ENCODE assay signal across 19 mouse cellular contexts in the genomic region with DNA sequence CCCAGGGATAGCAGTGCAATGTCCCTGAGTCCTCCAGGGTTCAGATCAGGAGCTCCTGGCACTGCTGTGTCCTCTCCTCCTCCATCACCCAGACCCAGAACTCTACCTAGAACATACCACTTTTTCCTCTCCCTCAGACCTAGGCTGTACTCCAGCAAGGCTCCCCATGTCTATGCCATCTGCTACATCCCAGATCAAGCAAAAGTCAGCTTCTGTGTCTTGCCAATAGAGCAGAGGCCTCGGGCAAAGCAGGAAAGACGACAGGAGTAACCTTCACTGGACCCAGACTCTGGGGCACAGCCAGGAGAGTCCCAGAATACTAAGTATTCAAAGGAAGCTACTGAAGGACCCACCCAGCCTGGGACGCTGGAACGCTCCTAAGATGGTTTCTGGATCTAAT. TPM values are rescaled to one million over a fixed set of nuclear protein-coding genes. Genes with fewer than 3 reads are reported as not detected.
DNase-seq lines count a peak whose midpoint lies in the region; ATAC-seq lines count a peak whose summit lies in the region.
"Had no signal": no experiment of that assay in that cellular context is flagged by ENCODE, and none has a peak within 500 bp of the region (broad histone marks: within the 10 kb centered on the region; RNA-seq: fewer than 3 reads in every experiment).

No protein-coding gene starts in this region.

- DNase-seq in cerebellum, postnatal 4 days (ENCODE audit: low spot score in 2 of 2) = no peak
- DNase-seq in cerebellum, adult 11 months = peak; percentile 79
- DNase-seq in cerebellum, adult 8-10 months = peak; percentile 80
- DNase-seq in cerebellum, postnatal 14 days = peak; percentile 79 to 84
- no peak for DNase-seq in MN1 (ENCODE audit: low spot score)
- DNase-seq in urinary bladder, postnatal 4 days (ENCODE audit: low spot score in 2 of 2) = no peak
- DNase-seq: adrenal gland, postnatal 36 days; gastrocnemius, postnatal 14 days; heart, postnatal 10 days; kidney, adult 11 months; kidney, adult 9 months had no signal

- peak; percentile 89 for ATAC-seq in cerebellum, adult (ENCODE audit: insufficient number of reproducible peaks, low FRiP score, low TSS enrichment)
- no peak for ATAC-seq in monocyte, adult 5-6 weeks (replicated peaks; ENCODE audit: insufficient number of reproducible peaks, low FRiP score, low TSS enrichment, poor library complexity, severe bottlenecking)
- ATAC-seq: activated CD4-positive, CD25-positive, alpha-beta regulatory T cell, adult 4 months; forebrain, embryonic 16.5 days; hindbrain, postnatal 0 days; Patski had no signal

RNA-seq across cellular contexts. Expression of a gene that starts 9.8 kb away (rescaled TPM):
- total RNA-seq in monocyte, adult 5-6 weeks (2017) = 0.10 to 1.1 TPM in 2 of 3 replicates, not detected in the other
- total RNA-seq: hematopoietic stem cell, adult 5-6 weeks; MEL had no signal

Comparison
In these comparisons a context has a peak if more than half of its experiments do, and no peak if none do; other contexts are left out.
1. DNase-seq: peak in cerebellum, adult 11 months (single experiment), cerebellum, adult 8-10 months (single experiment) and cerebellum, postnatal 14 days (2 of 2); none in cerebellum, postnatal 4 days (0 of 2), MN1 (single experiment) and urinary bladder, postnatal 4 days (0 of 2).